Mouse (Mus musculus) brain, adult 2 months (tissue): ENCODE measurements at regions not wholly inside any gene's neighbourhood (a gene's known extent, or its start where the extent isn't known, plus 50 kb on each side); places are given as distances from the start of the nearest gene placed in this dataset.

Experiments
- DNase-seq: peaks from one replicate; pipeline ENCODE4 v3.0.0; 2011; ENCODE audit warnings: low read depth, low spot score

DNA sequence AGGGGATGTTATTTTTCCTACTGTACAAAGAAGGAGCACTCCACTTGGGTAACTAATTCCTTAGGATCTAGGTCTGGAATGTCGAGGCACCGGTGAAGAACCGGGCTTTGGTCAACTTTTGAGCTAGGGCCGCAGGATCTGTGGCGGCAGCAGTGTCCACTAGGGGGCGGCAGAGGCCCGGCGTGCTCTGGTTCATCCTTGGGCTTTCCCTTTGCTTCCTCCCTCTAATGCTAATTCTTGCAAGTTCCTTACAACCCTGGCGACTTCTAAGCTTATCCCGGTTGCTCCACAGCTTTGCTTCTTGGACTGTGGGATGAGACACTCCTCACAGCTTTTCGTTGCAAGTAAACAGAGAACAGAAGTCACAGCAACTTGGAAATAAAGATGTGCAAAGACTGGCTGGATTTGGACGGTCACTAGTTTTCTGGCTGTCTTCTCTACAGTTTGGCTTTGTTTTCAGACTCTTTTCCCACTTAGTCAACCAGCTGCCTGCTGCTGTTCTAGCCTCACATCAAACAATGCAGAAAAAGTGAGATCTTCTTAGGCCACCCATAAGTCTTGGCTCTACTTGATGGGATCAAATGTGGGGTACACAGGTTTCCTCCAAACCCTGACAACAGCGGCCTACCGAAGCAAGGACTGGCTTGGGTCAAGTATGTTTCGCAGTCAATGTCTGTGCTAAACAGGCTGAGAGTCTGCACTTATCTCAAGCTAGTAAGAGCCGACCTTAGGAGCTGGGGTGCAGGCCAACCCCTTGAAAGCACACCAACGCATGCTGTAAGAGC lies 51.2 kb upstream of the Tmem72 start:
- peak; percentile 64 for DNase-seq

DNA sequence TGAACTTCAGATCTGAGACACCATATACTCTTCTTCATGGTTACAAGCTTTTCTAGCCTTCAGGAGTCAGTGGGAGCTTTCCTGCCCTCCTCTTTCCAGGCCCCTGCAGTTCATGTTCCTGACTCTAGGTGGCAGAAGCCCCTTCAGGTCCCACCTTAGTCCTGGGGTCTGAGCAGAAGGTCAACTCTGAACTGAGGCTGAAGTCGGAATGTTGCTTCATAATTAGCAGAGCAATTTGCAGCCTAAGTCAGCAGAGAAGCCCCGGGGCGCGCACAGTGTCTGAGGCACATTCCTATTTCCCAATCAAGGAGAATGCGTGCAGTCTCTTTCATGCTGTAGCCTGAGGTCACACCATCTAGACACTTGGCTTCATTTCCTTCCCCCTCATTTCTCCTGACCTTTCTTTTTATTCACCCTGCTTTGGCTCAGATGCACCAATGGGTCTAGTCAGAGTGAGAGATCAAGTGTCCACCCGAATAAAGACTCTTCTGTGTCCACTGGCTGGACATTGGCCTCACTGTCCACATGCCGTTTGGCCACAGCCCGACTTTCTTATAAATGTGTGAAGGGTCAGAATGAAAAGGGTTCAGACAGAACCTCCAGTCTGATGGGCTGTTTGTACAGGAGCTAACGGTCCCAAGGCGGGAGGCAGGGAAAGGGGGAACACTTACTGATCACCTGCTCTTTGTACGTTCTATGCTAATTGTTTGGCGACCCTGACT lies 58.4 kb upstream of the Tmem72 start:
- DNase-seq: no peak

DNA sequence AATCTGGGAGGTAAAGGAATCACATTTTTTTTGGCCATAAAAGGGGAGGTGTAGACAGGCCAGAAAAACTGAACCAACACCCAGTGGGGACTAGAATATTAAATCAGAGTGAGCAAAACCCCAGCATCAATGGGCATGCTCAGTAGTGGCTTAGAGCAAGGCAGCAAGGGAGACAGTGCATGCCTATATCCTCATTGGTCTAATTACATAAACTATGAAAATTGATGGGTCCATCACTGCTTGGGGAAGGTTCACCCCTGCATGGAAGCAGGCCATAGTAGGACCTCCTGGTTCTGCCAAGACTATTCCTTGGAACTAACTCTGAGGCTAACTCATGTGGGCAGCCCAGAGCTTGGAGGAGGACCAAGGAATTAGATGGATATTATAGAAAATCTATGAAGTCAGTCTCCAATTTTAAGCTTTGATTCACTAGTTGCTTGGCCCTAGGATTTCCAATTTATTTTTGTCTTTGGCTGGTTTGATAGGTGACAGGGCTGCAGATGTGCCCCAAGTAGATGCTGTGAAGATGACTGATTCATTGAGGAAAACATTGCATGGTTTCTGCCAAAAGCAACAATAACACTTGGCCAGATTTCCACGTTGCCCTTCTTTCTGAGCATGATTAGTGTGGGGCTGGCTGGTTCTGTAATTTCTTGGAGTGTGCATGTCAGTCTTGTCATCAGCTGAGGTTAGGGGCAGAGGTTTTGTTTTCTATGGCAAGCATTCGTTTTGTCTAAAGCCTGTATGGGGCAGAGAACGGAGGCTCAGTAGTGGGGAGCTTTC lies 70.0 kb upstream of the Tmem72 start:
- peak; percentile 14 for DNase-seq

DNA sequence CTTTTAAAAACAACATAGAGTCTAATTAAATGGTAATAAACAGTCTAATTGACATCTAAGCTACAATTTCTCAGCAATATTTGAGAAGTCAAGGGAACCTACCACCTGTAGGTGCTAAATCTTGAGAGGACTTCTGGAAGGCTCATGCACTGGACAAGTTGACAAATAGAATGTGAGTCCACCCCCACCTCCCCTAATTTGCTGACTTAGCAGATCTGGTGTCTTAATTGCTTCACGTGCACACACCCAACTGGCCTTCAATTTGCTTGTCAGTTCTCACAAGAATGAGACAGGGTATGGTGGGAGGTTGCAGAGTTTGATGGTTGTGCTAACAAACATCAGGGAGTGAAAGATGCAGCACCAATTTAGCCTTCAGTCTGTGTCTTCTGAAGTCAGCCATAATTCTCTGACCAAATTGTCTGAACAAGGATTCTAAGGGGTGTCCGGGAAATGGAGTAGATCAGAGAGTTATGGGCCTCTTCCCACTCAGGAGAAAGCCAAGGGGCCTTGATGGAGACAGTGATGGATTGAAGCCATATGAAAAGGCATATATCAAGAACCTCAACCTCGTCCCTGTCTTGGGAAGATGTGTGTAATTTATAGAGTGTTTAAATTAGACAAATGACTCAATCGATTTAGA lies 76.7 kb upstream of the Tmem72 start:
- DNase-seq: no peak

DNA sequence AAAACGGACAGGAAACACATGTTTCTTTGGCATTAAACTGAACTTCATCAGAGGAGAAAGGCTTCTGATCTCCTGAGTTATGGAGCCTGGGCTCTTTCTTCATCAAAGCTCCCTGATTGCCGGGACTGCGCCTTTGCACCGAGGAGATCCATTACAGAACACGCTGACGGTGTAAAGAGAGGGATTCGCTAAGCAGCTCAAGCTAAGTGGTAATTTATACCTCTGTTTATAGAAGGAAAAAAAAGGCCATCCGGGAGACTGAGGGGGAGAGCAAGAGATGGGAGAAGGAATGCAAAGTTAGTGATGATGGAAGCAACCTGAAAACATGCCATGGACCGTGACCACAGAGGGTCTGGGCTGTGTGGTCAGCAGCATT lies 77.2 kb upstream of the Tmem72 start:
- DNase-seq: no peak

DNA sequence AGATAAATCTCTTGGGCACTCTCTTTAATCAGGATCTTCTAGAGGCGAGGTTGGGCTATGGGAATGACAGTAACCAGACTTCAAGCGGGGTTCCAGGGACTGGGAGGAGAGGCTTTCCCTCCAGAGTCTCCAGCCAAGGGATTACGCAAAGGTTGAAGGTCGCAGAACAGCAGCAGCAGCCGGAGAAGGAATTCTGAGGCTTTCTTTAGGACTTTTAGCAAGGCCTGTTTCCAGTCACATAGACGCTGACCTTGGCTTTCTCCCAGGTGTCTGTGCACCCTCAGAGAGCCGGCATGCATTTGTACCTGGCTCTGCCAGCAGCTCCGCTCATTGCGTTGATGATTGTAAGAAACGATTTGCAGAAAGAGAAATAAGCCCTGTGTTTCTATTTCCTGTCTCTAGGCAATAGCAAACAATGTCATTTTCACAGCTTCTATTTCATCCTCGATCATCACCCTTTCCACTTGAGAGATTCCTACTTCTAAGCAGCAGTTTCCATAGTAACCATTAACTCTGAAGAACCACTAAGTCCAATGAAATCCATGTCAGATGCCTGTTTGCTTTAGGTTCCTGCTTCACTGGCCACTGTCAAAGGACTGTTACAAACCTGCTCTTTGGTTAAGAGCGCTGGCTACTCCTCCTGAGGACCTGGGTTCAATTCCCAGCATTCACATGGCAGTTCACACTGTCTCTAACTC lies 104.7 kb upstream of the Tmem72 start:
- DNase-seq: peak; percentile 51

DNA sequence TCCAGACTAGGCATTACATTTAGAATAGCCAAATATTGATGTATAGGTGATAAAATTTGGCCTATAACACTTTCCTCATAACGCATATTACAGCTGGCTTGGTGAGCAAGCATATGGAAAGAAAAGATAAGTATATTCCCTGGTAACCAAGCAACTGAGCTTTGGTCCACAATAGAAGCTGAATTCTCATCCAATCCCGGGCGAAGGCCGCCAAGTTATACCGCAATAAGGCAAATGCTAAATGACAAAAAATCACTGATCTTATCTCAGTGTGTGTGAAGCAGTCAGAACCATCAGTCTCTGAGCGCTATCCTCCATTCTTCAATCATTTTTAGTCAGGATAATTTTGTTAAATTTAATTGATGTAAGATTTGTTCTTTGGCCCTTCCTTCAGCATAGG lies 105.9 kb upstream of the Tmem72 start:
- peak; percentile 19 for DNase-seq

DNA sequence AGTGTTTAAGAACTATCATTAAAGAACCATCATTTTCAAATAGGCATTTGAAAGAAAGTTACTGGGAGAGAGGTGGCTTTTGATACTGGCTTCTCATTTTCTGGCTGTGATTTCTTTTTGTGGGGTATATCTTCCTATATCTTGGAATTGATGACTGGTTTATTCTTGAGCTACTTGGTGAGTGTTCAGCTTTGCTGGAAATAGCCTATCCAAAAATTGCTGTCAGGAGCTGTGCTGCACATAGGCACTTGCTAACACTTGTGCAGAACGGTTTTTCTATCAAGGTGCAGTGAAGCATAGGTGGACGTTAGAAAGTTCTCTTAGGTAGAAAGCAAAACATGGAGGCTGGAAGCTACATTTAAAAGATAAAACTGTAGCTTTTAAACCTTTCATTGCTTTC lies 108.9 kb upstream of the Tmem72 start:
- DNase-seq: peak; percentile 38

DNA sequence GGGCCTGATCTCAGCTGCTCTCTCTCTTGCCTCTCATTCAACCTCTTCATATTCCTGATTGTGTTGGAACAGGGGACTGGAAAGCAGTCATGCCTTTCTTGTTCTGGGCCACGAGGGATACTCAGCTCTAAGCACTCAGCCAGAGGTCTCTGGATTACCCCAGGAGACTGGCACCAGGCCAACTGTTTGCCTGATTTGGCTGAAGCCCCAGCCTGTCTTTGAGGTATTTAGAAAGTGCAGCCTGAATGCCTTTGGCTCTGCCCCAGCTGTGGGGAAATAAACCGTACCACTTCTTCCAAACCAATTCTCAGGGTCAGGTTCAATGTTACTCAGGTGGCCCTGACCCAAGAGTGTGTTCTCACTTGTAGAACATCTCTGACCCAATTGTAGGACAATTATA lies 112.6 kb upstream of the Tmem72 start:
- peak; percentile 17 for DNase-seq

DNA sequence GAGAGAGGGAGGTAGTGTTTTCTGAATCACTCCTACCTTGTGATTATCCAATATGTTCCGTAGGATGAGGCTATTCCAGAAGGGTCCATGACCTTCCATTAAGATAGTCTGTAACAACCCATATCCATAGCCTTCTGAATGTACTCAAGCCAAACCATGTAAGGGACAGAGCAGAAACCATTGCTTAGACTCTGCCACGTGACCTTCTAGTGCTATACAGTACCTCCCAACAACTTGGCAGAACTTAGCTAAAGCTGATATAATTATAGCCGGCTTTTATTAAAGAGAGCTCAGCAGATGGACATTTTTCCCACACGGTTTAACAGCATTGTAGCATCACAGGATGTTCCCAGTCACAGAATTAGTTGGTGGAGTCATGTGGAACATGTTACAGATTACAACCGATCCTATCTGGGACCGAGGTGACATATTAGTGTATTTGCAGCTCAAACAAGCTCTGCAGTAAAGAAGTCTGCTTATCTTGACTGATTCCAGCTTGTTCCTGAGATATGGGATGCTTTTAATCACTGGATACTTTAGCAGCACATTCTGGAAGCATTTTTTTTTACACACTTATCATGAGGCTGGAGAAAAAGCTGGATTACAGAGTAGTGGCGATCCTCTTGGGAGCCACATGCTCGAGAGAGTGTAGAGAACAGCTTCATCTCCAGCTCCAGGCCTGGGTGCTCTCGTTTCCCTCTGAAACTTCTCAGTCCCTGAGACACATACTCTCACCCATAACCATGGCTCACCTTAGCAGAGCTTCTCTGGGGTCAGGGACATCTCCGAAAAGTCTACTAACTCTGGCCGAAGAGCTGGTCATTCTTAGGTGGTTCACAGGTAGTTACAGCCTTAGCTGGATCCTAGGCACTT lies 129.5 kb upstream of the Tmem72 start:
- peak; percentile 68 for DNase-seq

DNA sequence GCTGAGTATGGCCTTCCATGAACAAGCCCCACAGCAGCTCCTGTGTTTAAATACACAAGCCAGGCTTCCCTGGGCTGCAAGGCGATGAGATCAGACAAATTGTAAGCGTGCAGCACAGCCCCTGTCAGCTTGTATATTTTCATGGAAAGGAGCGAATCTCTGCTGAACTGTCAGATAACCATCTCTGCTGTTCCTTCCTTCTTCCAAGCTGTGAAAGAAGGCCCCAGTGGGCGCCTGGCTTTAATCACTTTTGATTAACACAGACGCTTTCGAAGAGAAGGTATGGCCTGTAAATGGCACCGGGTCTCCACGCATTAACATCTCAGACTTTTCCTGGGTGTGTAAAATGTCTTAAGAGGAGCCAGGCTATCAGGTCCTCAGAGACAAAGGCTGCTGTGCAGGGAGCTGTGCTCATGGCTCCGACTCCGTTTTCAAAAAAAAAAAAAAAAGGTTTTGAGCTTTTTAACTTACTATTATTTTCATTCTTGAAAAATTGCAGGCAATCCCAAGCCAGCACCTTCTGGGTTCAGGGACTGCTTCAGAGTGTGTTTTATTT lies 131.9 kb upstream of the Tmem72 start:
- DNase-seq: no peak

DNA sequence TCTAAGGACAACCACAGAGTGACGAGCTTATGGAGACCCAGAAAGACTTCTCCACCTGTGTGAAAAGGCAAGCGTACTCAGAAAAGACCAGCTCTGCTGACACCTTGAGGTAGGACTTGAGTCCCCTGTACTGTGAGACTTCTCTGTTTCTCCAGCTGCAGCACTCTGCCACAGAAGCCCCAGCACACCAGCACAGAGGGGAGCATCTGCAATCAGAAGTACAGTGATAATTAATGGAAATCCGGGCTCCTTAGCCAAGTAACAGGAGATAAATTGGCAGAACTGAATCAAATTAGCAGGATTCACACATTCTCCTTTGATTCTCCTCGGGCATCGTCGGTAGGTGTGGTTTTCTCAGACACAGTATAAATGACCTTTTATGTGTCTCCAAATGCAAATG lies 137.3 kb upstream of the Tmem72 start:
- peak; percentile 12 for DNase-seq

DNA sequence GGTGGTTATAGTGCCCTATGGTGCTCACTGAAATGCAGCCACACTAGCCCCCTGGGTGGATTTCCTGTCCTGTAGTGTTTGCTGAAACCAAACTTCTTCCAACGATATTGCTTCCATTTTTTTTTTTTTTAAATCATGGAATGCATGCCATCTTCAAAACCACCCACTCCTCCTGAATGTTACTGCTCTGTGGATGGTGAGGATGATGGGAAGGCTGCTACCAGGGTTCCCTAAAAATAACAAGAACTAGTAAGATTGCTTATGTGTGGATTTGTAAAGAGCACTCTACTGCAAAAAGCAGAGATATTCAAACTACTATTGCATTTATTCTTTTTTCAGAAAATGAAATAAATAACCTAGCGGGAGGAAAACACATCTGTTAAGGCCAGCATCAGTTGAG lies 139.4 kb upstream of the Tmem72 start:
- DNase-seq: peak; percentile 57

DNA sequence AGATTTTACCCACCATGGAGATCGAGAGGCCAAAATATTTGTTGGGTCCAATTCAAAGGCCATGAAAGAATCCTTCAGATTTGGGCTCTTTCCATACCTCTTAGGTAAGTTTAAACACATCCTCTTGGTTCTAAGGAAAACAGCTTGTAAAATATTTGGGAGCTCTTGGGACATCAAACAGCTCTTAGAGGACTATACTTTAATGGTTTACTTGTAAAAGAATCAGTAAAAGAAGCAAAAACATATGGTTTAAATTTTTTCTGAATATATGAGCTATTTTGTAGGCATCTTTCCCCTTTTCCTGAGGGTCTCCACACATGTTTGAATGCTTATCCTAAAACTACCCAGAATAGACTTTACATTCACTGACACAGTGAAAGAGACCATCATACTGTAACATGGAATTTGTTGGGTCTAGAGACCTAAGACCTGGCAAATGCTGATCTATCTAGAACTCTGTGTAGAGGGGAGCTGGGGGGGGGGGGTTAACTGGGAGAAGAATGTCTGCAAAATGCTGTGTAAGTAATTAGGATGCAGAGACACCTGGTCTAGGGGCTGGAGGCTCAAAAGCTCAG lies 140.3 kb upstream of the Tmem72 start:
- no peak for DNase-seq

DNA sequence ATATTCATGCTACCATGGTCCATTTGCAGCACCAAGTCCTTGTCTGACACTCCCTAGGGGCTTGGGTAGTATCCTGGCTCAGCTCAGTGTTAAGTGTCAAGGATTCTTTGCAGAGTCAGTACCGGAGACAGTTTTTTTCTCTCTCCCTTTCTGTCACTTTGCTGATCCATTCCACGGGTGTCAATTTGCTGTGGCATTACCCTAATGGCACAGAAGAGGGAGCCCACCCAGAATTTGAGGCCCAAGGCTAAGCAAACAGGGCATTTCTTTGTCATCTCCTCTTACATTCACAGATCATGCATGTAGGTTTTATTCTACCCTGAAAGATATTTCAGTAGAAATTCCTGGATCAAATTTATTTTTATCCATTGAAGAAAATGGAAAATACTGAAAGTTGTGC lies 146.4 kb upstream of the Tmem72 start:
- no peak for DNase-seq

DNA sequence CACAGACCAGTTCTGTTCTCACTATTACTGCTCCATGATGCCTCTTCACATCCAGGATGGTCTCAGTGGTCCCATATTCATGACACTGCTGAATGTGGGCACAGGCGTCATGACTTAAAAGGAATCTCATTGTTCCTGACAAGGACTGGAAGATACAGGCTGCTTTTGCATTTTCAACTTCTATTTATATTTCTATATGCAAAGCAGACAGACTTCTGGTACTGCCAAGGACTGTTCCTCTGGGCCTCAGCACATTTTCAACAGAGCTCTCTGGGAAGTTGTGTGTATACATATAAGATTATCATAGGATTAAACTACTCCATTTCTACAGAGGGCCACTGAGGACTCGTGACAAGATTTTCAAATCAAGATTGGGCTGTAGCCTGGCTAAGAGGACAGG lies 146.9 kb upstream of the Tmem72 start:
- peak; percentile 26 for DNase-seq

DNA sequence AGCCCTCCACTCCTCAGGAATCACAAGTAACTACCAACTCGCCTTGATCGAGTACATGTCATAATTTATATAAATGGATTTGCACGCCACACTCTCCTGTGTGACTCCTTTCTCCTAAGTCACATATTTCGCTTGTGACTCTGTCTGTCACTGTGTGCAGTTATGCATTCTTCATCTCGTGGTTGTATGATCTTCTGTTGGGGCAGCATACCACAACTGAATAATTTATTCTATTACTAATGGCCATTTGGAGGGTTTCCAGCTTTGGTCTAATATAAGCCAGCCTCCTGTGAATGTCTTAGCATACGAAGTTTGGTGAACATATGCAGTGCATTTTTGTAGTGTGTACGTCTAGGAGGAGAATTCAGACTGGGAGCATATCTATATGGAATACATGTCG lies 176.6 kb upstream of the Tmem72 start:
- no peak for DNase-seq

DNA sequence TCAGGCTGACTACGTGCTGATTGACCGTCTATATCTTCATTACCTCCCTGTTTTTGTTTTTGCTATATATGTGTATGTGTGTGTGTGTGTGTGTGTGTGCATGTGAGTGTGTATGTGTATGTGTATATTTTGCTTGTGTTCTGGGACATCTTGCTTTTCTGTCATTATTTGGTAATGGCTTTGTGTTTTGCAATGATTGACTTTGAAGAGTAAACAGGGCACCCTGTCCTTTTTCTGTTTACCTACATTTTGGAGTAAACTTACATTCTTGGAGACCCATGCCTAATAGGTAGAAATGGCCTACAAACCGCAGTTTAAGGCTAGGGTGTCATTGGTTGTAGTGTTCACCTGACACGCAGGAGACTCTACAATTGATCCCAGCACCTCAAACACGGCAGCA lies 177.5 kb upstream of the Tmem72 start:
- DNase-seq: no peak

DNA sequence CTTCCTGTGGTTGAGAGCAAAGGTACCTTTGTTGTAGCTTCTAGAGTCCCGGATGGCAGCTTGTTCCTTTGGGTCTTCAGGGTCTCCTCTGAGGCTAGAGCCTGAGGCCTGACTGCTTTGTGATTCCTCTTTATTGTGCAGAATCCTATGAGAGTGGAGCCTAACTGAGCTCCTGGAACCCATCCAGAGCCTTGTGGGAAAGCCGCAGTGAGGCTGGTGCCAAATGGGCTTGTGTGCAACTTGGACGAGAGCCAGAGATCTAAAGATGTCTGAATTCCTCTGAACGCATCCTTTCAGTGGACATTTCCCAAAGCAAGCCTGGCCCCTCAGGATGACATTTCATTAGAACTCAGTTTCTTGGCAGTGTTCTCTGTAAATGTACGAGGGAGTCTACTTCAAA lies 178.4 kb upstream of the Tmem72 start:
- DNase-seq: peak; percentile 73

DNA sequence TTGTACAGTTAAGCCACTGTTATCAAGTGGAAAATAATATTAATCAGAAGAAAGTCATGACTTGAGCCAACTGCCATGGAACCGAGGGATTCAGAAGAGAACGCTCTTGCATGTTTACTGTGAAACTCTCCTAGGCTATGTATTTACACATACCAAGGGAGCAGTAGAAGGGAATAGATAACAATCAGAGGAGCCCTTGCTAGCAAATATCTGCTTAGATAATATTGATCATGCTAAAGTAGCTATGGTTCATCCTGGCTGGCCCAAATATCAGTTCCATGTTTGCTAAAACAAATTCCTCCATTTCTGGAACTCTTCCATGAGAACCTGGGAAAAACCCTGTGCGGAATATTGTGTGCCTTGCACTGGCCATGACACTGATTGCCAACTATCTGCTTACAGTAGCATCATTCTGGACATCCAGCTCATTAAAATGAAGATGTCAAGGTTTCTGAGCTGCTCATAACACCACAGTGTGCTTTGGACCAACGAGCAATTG lies 179.5 kb upstream of the Tmem72 start:
- no peak for DNase-seq
